Mouse (Mus musculus) limb, embryonic 14.5 days (tissue): ENCODE measurements around the gene Fbxo9. TPM values are rescaled to one million over a fixed set of nuclear protein-coding genes. Genes with fewer than 3 reads are reported as not detected.

Experiments used
- ATAC-seq: fragments of 200-750 bp; cut with Nextera tagmentation; 2 replicates; pipeline ENCODE4 v1.8.0; 2017; ENCODE audit warnings: low read depth, moderate number of reproducible peaks, moderate TSS enrichment; ENCODE audit not compliant: low FRiP score
- DNase-seq: peaks from one replicate; pipeline ENCODE4 v3.0.0-alpha.2; 2015; ENCODE audit warnings: low spot score
- H3K27ac ChIP-seq: fragments of 300-500 bp; sonication (generic); replicated peaks from 2 replicates; pipeline ENCODE4 v1.5.1; 2014; ENCODE audit warnings: low read depth, mild to moderate bottlenecking, low read length, moderate library complexity, mixed read lengths
- H3K27me3 ChIP-seq: fragments of 300-500 bp; sonication (generic); 2 replicates; pipeline ENCODE4 v1.6.1; 2014; ENCODE audit warnings: low read length, mixed read lengths; ENCODE audit not compliant: control insufficient read depth, insufficient read depth
- H3K36me3 ChIP-seq: fragments of 300-500 bp; sonication (generic); 2 replicates; pipeline ENCODE4 v1.6.1; 2014; ENCODE audit warnings: mild to moderate bottlenecking, low read length, moderate library complexity, mixed read lengths; ENCODE audit not compliant: control insufficient read depth, insufficient read depth
- H3K4me1 ChIP-seq: fragments of 300-500 bp; sonication (generic); 2 replicates; pipeline ENCODE4 v1.6.1; 2014; ENCODE audit warnings: antibody characterized with exemption, low read length, mixed read lengths; ENCODE audit not compliant: control insufficient read depth, insufficient read depth
- H3K4me2 ChIP-seq: fragments of 300-500 bp; sonication (generic); replicated peaks from 2 replicates; pipeline ENCODE4 v1.6.1; 2014; ENCODE audit warnings: low read depth, mild to moderate bottlenecking, low read length, moderate library complexity; ENCODE audit not compliant: severe bottlenecking
- H3K4me3 ChIP-seq: fragments of 300-500 bp; sonication (generic); replicated peaks from 2 replicates; pipeline ENCODE4 v1.5.1; 2014; ENCODE audit warnings: low read length
- H3K9ac ChIP-seq: fragments of 300-500 bp; sonication (generic); 2 replicates; pipeline ENCODE4 v1.6.1; 2014; ENCODE audit warnings: mild to moderate bottlenecking, low read depth, low read length, moderate library complexity; ENCODE audit not compliant: severe bottlenecking
- H3K9me3 ChIP-seq: fragments of 300-500 bp; sonication (generic); 2 replicates; pipeline ENCODE4 v1.6.1; 2016; ENCODE audit warnings: low read length; ENCODE audit not compliant: control insufficient read depth
- POLR2A ChIP-seq: fragments of 200-500 bp; IDR thresholded peaks from 2 replicates; pipeline ENCODE4 v1.8.0; 2012; ENCODE audit warnings: inconsistent platforms, mild to moderate bottlenecking, moderate library complexity, borderline replicate concordance; ENCODE audit not compliant: insufficient read depth, insufficient read length; ENCODE audit errors: extremely low read depth
- WGBS: fragments of 180-500 bp; shearing (Covaris S2); extraction: QIAGEN DNeasy Blood & Tissue Kit; methylation state at CpG from one replicate; pipeline ENCODE4 v1.1.7; 2014; 5-methylcytosine and 5-hydroxymethylcytosine counted together
- polyA plus RNA-seq, 2 experiments: library from polyadenylated mRNA; depleted of rRNA in 1 of 2; stranded (reverse) in 1 of 2; unstranded in 1 of 2; fragments of >200 nt; fragmentation: Nextera tagmentation in 1 of 2; extraction: Ambion mirVana in 1 of 2; gene quantifications; 2 replicates each; pipeline versions ENCODE4 v1.2.1 to v1.2.3; 2012 to 2014

The Fbxo9 gene
- polyA plus RNA-seq, 2 experiments, result 43.6 to 61.4 TPM

GRCm38 (mm10) chr9:78126007-78126406 lies 17.1 kb upstream of the Fbxo9 start:
- Histone ChIP-seq H3K9ac (no peak overlapping the region), H3K4me3 (no peak overlapping the region), H3K36me3 (peaks cover 28% of the 10 kb centered on the region), H3K27me3 (no peaks in the 10 kb centered on the region), H3K4me2 (no peak overlapping the region), H3K27ac (no peak overlapping the region), H3K9me3 (no peaks in the 10 kb centered on the region), H3K4me1 (no peaks in the 10 kb centered on the region)
- TF ChIP-seq POLR2A, result no peak
- no peak for ATAC-seq
- 80% methylated on average over 6 of the region's 6 CpGs for WGBS
- no peak for DNase-seq

- Histone ChIP-seq H3K4me3 (no peak overlapping the region), H3K27me3 (no peaks in the 10 kb centered on the region), H3K9ac (no peak overlapping the region), H3K4me2 (no peak overlapping the region), H3K4me1 (no peaks in the 10 kb centered on the region), H3K36me3 (peaks cover 24% of the 10 kb centered on the region), H3K9me3 (no peaks in the 10 kb centered on the region), H3K27ac (no peak overlapping the region)
- DNase-seq, result no peak
- no peak for TF ChIP-seq POLR2A
- WGBS, result 89% methylated on average over 6 of the region's 6 CpGs
- no peak for ATAC-seq
Measured at GRCm38 (mm10) chr9:78124297-78124696, 15.4 kb upstream of the Fbxo9 start.

GRCm38 (mm10) chr9:78122939-78123712 lies 14.3 kb upstream of the Fbxo9 start:
- Histone ChIP-seq H3K36me3 (peaks cover 24% of the 10 kb centered on the region), H3K27me3 (no peaks in the 10 kb centered on the region), H3K9ac (no peak overlapping the region), H3K4me2 (no peak overlapping the region), H3K4me1 (no peaks in the 10 kb centered on the region), H3K4me3 (no peak overlapping the region), H3K27ac (no peak overlapping the region), H3K9me3 (no peaks in the 10 kb centered on the region)
- DNase-seq (no peak), ATAC-seq (no peak)
- no peak for TF ChIP-seq POLR2A
- 94% methylated on average over 7 of the region's 7 CpGs for WGBS

- Histone ChIP-seq H3K9ac (no peak overlapping the region), H3K4me1 (no peaks in the 10 kb centered on the region), H3K36me3 (peaks cover 22% of the 10 kb centered on the region), H3K4me3 (no peak overlapping the region), H3K27ac (no peak overlapping the region), H3K9me3 (no peaks in the 10 kb centered on the region), H3K27me3 (no peaks in the 10 kb centered on the region), H3K4me2 (no peak overlapping the region)
- 94% methylated on average over 6 of the region's 6 CpGs for WGBS
- ATAC-seq (no peak), DNase-seq (no peak)
- TF ChIP-seq POLR2A, result no peak
Measured at GRCm38 (mm10) chr9:78121985-78122384, 13.1 kb upstream of the Fbxo9 start.

GRCm38 (mm10) chr9:78121358-78121757 lies 12.5 kb upstream of the Fbxo9 start:
- H3K36me3 ChIP-seq, result peaks cover 22% of the 10 kb centered on the region
- H3K4me1 ChIP-seq, result no peaks in the 10 kb centered on the region
- H3K9ac ChIP-seq, result no peak overlapping the region
- TF ChIP-seq POLR2A, result no peak
- no peak overlapping the region for H3K27ac ChIP-seq
- no peak overlapping the region for H3K4me2 ChIP-seq
- H3K4me3 ChIP-seq, result no peak overlapping the region
- ATAC-seq, result no peak
- H3K27me3 ChIP-seq, result no peaks in the 10 kb centered on the region
- no peaks in the 10 kb centered on the region for H3K9me3 ChIP-seq
- WGBS, result 80% methylated on average over 8 of the region's 8 CpGs
- no peak for DNase-seq

GRCm38 (mm10) chr9:78117690-78118089 lies 8.8 kb upstream of the Fbxo9 start:
- Histone ChIP-seq H3K4me3 (no peak overlapping the region), H3K9me3 (no peaks in the 10 kb centered on the region), H3K9ac (no peak overlapping the region), H3K4me1 (peaks cover 9% of the 10 kb centered on the region), H3K36me3 (peaks cover 14% of the 10 kb centered on the region), H3K27me3 (no peaks in the 10 kb centered on the region), H3K27ac (no peak overlapping the region), H3K4me2 (no peak overlapping the region)
- 83% methylated on average over 2 of the region's 2 CpGs for WGBS
- DNase-seq (no peak), ATAC-seq (no peak)
- no peak for TF ChIP-seq POLR2A
